Mouse (Mus musculus) cerebellum, adult 2 months (tissue): Measurements from ENCODE around the gene Exoc3l. TPM values are rescaled to one million over a fixed set of nuclear protein-coding genes. Genes with fewer than 3 reads are reported as not detected.
A peak's percentile ranks its signal among the peaks of the same experiment; 100 is the strongest.
"Not testable (repeated sequence)": the region's sequence is repeated elsewhere in the genome, so short reads cannot be mapped to it uniquely, and the experiment has no call there.

Source experiments
- DNase-seq, 2 experiments: peaks; one replicate each; pipeline ENCODE4 v3.0.0; 2021
- H3K27ac ChIP-seq: fragments of 200-500 bp; 2 replicates; pipeline ENCODE4 v1.5.1; 2012; ENCODE audit warnings: low read length, control low read depth, inconsistent platforms; ENCODE audit not compliant: insufficient read depth
- H3K27me3 ChIP-seq: fragments of 200-500 bp; 2 replicates; pipeline ENCODE4 v1.6.1; 2012; ENCODE audit warnings: inconsistent platforms, mild to moderate bottlenecking, low read length, moderate library complexity; ENCODE audit not compliant: control insufficient read depth, insufficient read depth
- H3K4me1 ChIP-seq: fragments of 200-500 bp; 2 replicates; pipeline ENCODE4 v1.6.1; 2011; ENCODE audit warnings: low read length; ENCODE audit not compliant: control insufficient read depth, insufficient read depth
- H3K4me3 ChIP-seq: fragments of 200-500 bp; replicated peaks from 2 replicates; pipeline ENCODE3; 2011; ENCODE audit warnings: mild to moderate bottlenecking, low read depth, low read length, control low read depth; ENCODE audit not compliant: insufficient read depth
- CTCF ChIP-seq: fragments of 200-500 bp; IDR thresholded peaks from 2 replicates; pipeline ENCODE4 v1.5.1; 2011; ENCODE audit warnings: low read depth, mild to moderate bottlenecking, control low read depth, low read length, moderate library complexity, borderline replicate concordance; ENCODE audit not compliant: insufficient read depth
- POLR2A ChIP-seq: fragments of 200-500 bp; IDR thresholded peaks from 2 replicates; pipeline ENCODE4 v1.6.1; 2011; ENCODE audit warnings: low read length, control low read depth, borderline replicate concordance; ENCODE audit not compliant: insufficient read depth
- WGBS: fragments of 180-500 bp; shearing (Covaris S2); methylation state at CpG from one replicate; pipeline ENCODE4 v1.1.7; 2018; 5-methylcytosine and 5-hydroxymethylcytosine counted together
- polyA plus RNA-seq: library from polyadenylated mRNA; depleted of rRNA; stranded (reverse); fragments of >200 nt; gene quantifications from 2 replicates; pipeline ENCODE4 v1.2.3, GENCODE M21; 2012

The Exoc3l gene
- polyA plus RNA-seq, 1 experiment = 17.0 TPM

DNA sequence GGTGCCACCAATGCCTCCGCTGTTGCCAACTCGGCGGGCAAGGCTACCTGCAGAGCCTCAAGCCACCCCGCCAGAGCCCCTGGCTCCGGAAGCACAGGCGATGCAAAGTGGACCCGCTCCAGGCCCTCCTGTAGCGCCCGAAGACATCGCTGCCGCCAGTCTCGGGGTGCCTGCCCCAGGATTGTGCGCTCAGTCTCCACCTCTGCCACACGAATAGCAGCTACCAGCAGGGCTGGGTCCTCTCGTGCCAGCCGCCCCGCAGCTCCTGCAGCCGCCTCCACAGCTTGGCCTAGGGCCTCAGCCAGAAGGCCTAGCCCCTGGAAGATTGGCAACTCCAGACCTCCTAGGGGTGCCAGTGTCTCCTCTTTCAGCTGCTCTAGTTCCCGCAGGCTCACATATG, 2.5 kb downstream of the Exoc3l start:
- 10% methylated on average over 19 of the region's 19 CpGs for WGBS
- Histone ChIP-seq H3K27ac (peak overlapping the region; percentile 78), H3K4me3 (peak overlapping the region; percentile 45), H3K4me1 (peaks cover 35% of the 10 kb centered on the region), H3K27me3 (no peaks in the 10 kb centered on the region)
- TF ChIP-seq POLR2A (no peak), CTCF (no peak)
- peak; percentile 86 to 87 for DNase-seq

DNA sequence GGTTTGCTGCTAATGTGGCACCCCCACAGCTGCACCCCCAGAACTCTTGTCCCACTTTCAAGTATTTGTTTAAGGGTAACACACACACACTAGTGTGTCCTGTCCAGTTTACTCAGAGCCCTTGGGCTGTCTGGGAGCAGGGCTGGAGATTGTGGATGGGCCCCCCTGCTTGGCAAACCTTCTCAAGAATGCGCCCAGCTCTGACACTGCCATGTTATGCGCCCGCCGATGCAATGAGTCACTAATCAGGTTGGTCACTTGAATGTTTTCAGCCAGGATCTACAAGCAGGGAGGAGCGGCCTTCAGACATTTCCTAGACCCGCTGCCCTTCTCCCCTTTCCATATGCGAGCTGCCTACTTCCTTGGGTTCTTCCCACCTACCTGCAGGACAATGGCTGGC, 3.4 kb downstream of the Exoc3l start:
- H3K4me1 ChIP-seq = peaks cover 34% of the 10 kb centered on the region
- DNase-seq = peak; percentile 55 to 62
- peak overlapping the region; percentile 78 for H3K27ac ChIP-seq
- no peak for TF ChIP-seq POLR2A
- no peak for TF ChIP-seq CTCF
- H3K4me3 ChIP-seq = peak overlapping the region; percentile 45
- no peaks in the 10 kb centered on the region for H3K27me3 ChIP-seq
- 50% methylated on average over 7 of the region's 7 CpGs for WGBS

DNA sequence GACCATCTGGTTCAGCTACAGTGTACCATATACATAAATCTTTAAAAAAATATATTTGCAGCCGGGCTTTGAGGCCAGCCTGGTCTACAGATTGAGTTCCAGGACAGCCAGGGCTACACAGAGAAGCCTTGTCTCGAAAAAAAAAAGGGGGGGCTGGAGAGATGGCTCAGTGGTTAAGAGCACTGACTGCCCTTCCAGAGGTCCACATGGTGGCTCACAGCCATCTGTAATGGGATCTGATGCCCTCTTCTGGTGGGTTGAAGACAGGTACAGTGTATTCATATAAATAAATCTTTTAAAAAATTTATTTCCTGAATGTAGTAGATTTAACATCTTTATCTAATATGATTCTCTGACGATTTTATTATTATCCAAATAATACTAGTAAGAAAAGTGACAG, 4.1 kb downstream of the Exoc3l start:
- DNase-seq, H3K27ac ChIP-seq, H3K27me3 ChIP-seq, H3K4me3 ChIP-seq: not testable (repeated sequence)
- H3K4me1 ChIP-seq = peaks cover 34% of the 10 kb centered on the region
- WGBS = 70% methylated on average over 3 of the region's 3 CpGs

DNA sequence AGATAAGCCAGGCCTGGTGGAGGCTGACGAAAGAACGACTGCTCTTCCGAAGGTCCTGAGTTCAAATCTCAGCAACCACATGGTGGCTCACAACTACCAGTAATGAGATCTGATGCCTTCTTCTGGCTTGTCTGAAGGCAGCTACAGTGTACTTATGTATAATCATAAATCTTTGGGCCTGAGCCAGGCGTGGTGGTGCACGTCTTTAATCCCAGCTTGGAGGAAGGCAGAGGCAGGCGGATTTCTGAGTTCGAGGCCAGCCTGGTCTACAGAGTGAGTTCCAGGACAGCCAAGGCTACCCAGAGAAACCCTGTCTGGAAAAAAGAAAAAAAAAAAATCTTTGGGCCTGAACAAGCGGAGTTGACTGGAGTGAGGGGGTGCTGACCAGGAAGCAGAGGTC, 4.5 kb downstream of the Exoc3l start:
- not testable (repeated sequence) for H3K4me3 ChIP-seq, H3K27me3 ChIP-seq, H3K27ac ChIP-seq, DNase-seq
- peaks cover 34% of the 10 kb centered on the region for H3K4me1 ChIP-seq
- 76% methylated on average over 8 of the region's 8 CpGs for whole genome bisulfite sequencing

DNA sequence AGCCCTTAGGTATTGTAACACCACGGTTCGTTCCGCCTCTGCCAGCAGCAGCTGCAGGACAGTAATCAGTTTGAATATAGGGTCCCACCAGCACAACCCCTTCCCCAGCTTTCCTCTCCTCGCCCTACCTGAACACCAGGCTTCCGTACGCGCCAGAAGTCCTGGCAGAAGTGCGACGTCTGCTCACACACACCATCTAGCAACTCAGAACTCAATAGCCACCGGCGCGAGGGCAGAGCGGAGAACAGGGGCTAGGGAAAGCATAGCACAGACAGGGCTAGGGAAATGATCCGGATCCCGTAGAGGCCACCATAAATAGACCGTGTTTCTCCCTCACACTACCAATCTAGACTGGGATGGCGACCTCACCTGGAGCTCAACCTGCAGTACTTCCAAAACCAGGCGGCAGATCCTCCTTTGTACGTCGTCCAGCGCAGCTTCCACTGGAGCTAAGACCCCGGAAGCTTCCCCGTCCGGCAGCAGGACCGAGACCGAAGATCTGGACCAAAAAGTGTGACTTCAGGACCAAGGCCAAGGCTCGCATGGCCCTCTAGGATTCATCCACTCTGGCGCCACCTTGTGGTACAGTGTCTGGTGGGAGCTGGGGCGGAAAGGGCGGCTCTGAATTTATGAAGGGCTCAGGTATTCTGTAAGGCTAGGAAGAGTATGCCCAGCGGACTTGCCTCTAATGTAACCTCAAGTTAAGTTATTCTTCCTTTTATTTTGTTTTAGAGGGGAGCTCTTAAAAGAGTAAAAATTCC, 5.2 kb downstream of the Exoc3l start:
- TF ChIP-seq CTCF = peak; percentile 81
- TF ChIP-seq POLR2A = no peak
- 8% methylated on average over 31 of the region's 31 CpGs for WGBS

DNA sequence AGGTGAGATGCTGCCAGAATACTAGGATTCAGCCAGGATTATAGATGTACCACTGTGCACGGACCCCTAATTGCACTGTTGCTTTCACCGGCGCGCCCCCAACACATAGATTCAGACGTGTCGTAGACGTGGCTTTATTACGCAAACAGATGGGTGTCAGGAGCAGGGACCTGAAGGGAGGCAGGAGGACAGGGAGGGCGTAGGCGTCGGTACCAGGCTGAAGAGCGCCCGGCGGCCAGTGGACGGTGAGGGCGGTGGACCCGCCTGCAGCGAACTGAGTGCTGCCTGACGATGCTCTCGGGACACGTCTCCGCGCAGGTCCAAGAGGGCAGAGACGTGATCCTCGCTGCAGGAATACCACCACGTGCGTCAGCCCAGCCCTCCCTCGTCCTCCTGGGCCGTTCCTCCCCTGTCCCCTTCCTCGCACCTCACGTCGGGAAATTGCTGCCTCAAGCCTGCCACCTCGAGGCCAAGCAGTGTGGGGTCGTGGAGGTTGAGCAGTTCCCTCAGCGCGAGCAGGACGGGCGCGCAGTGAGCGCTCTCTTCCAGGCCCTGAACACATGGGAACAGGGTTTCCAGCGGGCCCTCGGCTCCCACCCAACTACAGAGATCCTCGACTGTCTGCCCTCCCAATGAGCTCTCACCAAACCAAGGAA, 6.0 kb downstream of the Exoc3l start, which contains the start of gene 4931428F04Rik:
4931428F04Rik (minus strand) TSS at position 60 of the 656 bp plus-strand sequence.
- Histone ChIP-seq H3K27me3 (no peaks in the 10 kb centered on the region), H3K27ac (peak within 1 kb of the TSS; percentile 55), H3K4me1 (peaks cover 24% of the 10 kb centered on the region), H3K4me3 (peak within 1 kb of the TSS; percentile 69)
- 1% methylated on average over 43 of the region's 43 CpGs for WGBS
- TF ChIP-seq CTCF (peak; percentile 60; the same call in 1 of the 2 replicates), POLR2A (no peak)
- peak; percentile 73 to 76 for DNase-seq

More for the DNA sequence above, 5.2 kb downstream of the Exoc3l start:
- Histone ChIP-seq H3K27ac (no peak overlapping the region), H3K4me3 (peak overlapping the region; percentile 69), H3K27me3 (no peaks in the 10 kb centered on the region), H3K4me1 (peaks cover 31% of the 10 kb centered on the region)
- DNase-seq = peak; percentile 85 to 90

DNA sequence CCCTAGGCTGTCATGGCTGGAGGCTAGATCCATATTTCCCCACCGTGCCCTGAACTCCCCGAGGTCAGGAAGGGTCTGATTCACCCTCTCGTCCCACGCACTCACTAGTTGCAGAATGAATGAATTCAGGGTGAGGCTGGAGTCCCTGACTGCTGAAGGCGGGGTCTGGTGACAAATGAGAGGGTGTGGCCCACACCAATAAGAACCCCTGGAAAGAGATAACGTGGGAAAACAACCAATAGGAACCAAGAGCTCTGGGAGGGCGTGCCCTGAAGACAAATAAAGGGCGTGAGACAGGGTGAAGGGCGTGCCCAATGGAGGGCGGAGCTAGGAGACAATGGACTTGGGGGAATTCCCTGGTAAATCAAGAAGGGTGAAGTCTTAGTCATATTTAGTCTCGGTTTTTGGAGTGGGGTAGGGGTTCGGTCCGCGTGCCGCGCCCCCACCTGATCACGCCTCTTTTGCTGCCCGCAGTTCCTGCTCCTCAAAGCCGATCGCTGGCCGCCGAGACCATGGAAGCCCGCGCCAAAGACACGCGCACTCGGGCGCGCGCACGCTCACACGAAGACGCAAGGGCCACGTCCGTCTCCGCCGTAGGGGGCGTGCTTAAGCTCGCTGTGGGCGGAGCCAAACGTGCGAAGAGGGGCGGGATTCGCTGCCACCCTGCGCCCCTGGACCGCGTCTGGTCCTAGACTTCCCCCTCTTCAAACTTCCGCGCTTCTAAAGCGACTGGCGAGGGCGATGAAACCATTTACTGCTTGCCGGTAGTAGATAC, 6.8 kb downstream of the Exoc3l start:
- WGBS = under 1% methylated on average over 53 of the region's 53 CpGs
- TF ChIP-seq CTCF (no peak), POLR2A (peak; percentile 71)
- DNase-seq = peak; percentile 94 to 97
- Histone ChIP-seq H3K27ac (peak overlapping the region; percentile 55), H3K27me3 (no peaks in the 10 kb centered on the region), H3K4me3 (peak overlapping the region; percentile 69), H3K4me1 (peaks cover 23% of the 10 kb centered on the region)

DNA sequence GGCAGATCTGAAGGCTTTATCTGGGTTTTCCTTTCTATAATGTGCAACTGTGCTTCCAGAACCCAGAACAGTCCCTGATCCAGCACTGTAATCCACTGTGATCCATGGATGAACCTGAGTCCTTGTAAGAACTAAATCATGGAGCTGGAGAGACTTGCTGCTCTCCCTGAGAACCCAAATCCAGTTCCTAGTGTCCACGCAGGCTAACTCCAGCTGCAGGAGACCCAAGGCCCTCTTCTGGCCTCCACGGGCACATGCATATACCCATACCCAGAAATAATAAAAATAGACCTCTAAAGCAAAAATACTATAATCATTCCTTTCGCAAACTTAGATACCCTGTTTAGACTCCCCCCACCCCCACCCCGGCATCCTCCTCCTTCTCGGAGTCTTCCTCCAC, 7.7 kb downstream of the Exoc3l start:
- DNase-seq = no peak
- peaks cover 17% of the 10 kb centered on the region for H3K4me1 ChIP-seq
- no peaks in the 10 kb centered on the region for H3K27me3 ChIP-seq
- 73% methylated on average over 5 of the region's 5 CpGs for WGBS
- no peak overlapping the region for H3K4me3 ChIP-seq
- TF ChIP-seq POLR2A (no peak), CTCF (no peak)
- no peak overlapping the region for H3K27ac ChIP-seq
